Mouse (Mus musculus): Measurements from ENCODE around the gene Adgrg5. TPM values are rescaled to one million over a fixed set of nuclear protein-coding genes. Genes with fewer than 3 reads are reported as not detected.

Adgrg5 gene
- total RNA-seq, 2 experiments from 2014 or later: 0.41 TPM; not detected in 1

GRCm38 (mm10) chr8:94917352-94917751, 6.1 kb upstream of the Adgrg5 start:
- DNase-seq: peak; percentile 96 to 98

GRCm38 (mm10) chr8:94917851-94918495, 5.5 kb upstream of the Adgrg5 start, which contains the start of gene Ccdc102a:
TSS of gene Ccdc102a (minus strand) at chr8:94918098.
- DNase-seq: peak in 1 of 2 experiments; percentile 78

- DNase-seq: no peak
Measured at GRCm38 (mm10) chr8:94919256-94919655, 4.2 kb upstream of the Adgrg5 start.

GRCm38 (mm10) chr8:94922176-94922575, 1.3 kb upstream of the Adgrg5 start:
- DNase-seq: no peak

- DNase-seq: peak in 1 of 2 experiments; percentile 74
Measured at GRCm38 (mm10) chr8:94922602-94923001, 892 bp upstream of the Adgrg5 start.

GRCm38 (mm10) chr8:94928227-94928626, 4.7 kb downstream of the Adgrg5 start:
- no peak for DNase-seq

- DNase-seq: no peak
Measured at GRCm38 (mm10) chr8:94933918-94934317, 10.4 kb downstream of the Adgrg5 start.

DNA sequence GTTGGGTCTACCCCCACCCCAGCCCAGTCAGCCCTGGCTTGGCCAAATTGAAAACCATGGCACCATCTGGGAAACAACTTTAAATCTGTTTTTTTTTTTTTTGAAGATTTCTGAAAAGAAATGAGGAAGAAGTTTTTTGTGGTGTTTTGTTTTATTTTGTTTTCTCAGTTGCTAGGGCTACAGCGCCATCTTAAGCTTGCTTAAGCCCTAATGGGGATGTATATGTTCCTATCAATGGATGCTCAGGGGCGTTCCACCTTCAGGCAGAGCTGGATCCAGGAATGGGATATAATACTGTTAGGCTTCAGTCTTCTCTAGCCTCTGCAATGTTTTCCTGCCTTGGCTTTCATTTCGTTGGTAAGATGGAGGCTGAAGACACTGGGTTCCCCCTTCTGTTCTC, 11.7 kb downstream of the Adgrg5 start:
- no peak for DNase-seq

DNA sequence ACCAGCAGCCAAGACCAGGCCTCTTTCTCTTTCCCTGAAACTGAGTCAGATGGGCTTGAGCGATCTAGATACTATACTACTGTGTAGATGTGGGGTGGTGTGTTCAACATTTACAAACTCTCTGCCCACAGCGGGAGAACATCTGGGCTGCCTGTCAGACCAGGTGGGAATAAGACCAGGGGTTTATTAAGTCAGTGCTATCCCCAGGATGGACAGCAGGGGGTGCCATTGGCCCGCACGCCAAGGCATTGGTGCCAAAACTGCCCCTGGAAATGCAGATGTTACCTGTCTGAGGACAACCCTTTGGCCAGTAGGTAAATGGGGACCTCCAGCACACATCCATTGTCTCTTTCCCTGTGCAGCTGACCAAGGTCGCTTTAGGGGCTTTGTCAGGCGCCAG, 19.1 kb downstream of the Adgrg5 start:
- peak; percentile 46 to 79 for DNase-seq

DNA sequence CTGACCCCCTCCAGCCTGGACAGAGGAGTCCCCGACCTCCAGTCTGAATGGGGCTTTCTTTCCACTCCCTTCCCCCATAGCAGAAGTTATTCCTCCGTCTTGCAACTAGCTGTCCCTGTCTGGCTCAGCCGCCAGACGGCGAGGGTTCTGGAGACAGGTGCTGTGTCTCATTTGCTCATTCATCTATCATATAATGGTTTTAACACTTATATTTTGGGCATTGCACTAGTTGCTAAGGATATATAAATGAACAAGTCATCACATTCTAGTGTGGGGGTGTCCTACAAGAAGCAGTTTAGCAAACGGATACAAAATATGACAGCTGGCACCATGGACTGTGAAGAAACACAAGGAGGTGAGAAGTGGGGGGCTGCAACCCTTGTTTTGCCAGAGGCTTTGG, 21.7 kb downstream of the Adgrg5 start:
- DNase-seq: no peak

GRCm38 (mm10) chr8:94948421-94948820, 24.9 kb downstream of the Adgrg5 start:
- no peak for DNase-seq

GRCm38 (mm10) chr8:94949010-94949409, 25.5 kb downstream of the Adgrg5 start:
- DNase-seq: no peak

DNA sequence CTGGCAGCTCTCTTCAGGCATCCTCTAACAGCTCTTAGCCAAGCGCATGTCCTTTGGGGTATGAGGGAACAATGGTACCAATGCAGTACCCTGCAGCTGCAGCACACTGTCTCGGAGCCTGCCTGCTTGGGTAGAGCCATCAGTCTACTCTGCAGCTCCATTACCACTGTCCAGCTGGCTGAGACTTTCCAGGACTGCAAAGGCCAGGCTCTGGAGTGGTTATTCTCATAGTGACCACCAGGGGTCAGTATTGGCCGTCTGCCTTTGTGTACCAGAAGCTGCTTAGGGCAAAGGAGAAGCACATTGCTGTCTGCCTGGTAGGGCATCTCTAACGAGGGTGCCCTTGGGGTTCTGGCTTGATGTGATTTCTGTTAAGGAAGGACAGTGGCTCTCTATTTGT, 26.6 kb downstream of the Adgrg5 start:
- peak; percentile 73 to 83 for DNase-seq

DNA sequence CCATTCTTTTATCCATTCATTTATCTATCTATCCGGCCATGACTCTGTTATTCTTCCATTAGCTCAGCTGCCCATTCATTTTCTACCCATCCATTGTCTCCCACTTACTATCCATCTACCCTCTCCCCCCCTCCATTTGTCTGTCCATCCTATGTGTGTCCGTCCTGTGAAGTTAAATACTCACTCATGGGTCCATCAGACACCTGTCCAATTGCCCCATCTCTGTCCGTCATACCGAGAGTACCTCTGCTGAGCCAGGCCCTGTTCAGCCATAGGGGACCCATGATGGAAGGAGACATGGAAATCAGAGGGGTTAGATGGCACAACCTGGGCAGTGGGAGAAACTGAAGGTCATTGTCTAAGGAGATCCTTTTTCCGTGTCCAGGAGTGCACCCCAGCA, 27.0 kb downstream of the Adgrg5 start:
- no peak for DNase-seq

GRCm38 (mm10) chr8:94952086-94952485, 28.6 kb downstream of the Adgrg5 start:
- DNase-seq: no peak

GRCm38 (mm10) chr8:94953624-94954367, 30.3 kb downstream of the Adgrg5 start:
- no peak for DNase-seq

DNA sequence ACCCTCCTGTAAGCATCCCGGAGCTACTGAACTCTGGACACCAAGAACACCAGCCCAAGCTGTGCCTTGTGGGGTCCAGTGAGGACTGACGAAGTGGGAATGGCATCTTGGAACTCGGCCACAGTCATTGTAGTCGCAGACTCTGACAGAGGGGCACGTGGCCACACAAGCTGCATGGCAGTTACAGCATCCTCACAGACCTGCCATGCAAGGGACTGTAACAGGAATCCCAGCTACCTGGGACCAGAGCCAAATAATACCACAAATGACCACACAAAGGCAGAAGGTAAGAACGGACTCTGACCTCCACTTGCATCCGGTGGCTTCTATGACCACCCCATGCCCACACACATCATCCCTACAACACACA, 30.9 kb downstream of the Adgrg5 start:
- no peak for DNase-seq

DNA sequence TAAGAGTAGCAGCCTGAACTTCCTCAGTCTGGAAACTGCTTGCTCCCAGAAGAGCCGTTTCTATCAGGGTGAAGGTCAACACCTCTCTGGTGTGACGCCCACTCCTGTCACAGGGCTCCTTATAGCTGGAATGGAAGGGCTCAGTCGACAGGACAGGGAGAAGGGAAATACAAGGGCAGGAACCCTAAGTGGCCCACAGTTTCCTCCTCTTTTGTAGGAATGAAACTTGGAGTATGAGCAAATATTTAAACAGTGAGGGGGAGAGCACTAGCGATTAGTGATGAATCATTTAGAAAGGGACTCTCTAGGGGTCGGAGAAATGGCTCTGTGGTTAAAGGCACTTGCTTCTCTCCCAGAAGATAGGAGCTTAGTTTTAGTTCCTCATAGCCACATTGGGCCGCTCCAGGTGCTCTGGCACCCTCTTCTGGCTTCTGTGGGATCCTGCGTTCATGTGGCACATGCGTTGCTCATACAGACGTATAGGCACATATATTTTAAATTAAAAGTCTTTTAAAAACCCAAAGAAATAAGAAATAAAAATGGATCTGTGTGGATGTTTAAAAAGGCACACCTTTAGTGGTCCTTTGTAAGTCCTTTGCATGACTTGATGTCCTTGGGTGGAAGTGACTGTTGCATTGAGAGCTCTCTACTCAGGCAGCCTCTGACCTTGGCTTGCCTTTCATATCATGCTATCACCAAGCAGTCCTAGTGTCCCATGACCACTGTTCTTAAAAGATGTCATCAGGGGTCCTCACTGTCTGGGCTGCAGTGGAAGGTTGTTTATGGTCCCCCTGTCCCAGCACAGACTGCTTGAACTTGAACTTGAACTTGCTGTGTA, 31.6 kb downstream of the Adgrg5 start:
- DNase-seq: peak; percentile 47 to 56

DNA sequence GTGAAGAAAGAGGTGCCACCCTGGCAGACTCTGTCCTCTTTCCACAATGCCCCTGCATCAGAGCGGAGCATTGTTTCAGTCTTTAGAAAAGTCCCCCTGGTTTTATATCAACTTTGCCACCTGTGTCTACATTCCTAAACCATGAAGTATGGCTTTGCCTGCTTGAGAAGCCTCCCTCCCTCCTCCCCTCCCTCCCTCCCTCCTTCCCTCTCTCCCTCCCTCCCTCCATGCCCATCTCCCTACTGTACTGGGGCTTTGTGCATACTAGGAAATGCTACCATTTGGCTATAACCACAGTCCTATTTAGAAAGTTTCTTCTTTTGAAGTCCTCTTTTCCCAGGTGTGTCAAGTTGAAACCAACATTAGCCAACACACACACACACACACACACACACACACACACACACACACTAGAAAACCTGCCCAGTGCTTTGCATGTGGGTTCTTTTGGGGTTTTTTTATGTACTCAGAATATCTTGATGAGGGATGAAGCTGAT, 32.6 kb downstream of the Adgrg5 start:
- DNase-seq: no peak

- no peak for DNase-seq
Measured at GRCm38 (mm10) chr8:94962201-94962600, 38.7 kb downstream of the Adgrg5 start.

DNA sequence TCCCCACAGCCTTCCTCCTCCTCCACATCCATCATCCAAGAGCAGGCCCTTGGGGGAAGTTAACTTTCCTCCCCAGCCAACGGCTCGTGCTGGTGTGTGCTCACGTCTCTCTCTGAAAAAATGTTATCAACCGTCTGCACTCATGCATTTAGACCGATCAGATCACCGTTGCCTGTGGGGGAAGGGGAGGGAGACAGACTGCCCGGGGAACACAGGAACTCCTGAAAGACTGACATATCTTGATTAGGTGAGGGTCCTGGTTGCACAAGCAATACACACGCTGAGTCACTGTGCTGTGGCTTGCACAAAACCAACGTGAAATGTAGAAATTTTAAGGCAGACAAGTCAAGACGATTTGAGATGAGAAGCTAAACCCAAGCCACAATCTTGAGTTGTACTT, 41.3 kb downstream of the Adgrg5 start:
- no peak for DNase-seq

DNA sequence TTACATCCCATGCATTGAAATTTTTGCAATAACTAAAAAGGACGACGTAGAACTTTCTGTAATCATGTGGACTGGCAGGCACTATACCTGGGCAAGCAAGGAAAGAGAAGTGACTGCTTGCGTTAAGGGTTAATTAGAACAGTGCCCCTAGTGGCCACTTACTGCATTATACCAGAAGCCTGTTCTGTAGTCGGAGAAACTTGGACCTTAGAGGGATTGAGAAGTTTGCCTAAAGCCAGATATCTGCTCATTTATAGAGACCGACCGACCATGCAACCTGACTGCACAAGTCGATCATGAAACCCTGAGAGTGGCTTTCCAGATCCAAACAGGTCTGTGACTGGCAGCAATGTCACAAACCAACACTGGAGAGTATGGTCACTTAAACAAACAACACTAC, 43.1 kb downstream of the Adgrg5 start:
- peak in 1 of 2 experiments; percentile 54 for DNase-seq

DNA sequence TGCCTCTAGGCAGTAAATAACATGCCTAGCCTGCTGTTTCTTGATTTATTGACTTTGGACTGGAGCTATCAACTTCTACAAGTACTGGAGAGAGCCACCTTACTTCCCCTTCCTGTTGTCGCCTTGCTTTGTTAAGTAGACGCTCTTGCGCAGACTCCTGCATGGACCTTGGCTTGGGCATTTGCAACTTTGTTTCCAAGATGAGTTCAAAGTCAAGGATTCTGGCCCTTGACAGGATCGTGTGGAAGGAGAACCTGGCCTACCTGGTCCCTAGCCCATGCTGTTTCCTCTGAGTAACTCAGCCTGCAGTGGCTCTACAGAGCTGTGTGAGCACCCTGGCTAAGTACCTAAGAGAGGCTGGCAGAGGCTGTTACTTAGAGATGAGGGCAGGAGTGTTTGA, 43.6 kb downstream of the Adgrg5 start:
- DNase-seq: peak in 1 of 2 experiments; percentile 28

All from heart, adult 18-20 months (tissue).